Mouse (Mus musculus) cerebellum, adult 2 months (tissue): ENCODE data around the gene Atp6v0a2.

Source experiments
- CTCF ChIP-seq: fragments of 200-500 bp; IDR thresholded peaks from 2 replicates; pipeline ENCODE4 v1.5.1; 2011; ENCODE audit warnings: low read depth, mild to moderate bottlenecking, control low read depth, low read length, moderate library complexity, borderline replicate concordance; ENCODE audit not compliant: insufficient read depth
- POLR2A ChIP-seq: fragments of 200-500 bp; IDR thresholded peaks from 2 replicates; pipeline ENCODE4 v1.6.1; 2011; ENCODE audit warnings: low read length, control low read depth, borderline replicate concordance; ENCODE audit not compliant: insufficient read depth

DNA sequence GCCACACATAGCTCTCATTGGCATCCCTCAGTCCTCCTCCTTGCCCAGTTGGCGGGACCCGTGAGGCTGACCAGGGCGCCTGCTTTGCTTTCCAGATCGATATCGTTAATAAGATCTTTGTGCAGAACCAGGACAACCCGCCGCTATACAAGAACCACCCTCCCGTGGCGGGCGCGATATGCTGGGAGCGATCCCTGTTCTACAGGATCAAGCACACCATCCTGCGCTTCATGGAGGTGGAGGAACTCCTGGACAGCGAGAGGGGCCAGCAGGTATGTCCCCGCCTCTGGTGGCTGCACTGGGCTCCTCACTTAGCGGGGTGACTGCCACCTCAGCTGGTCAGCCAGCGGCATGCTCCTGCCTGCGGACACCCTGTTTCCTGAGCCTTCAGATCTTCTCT, 119.9 kb downstream of the Atp6v0a2 start:
- TF ChIP-seq CTCF (no peak), POLR2A (no peak)
